Mouse (Mus musculus): ENCODE results near the gene Srgap1.

GRCm38 (mm10) chr10:122096462-122096979 lies 49.4 kb upstream of the Srgap1 start:
- TF ChIP-seq CTCF (IDR thresholded peaks at IDR 0.05; ENCODE audit: borderline replicate concordance, insufficient read depth, low read length) = no peak
- peak; percentile 32; the same call in 1 of the 2 replicates for TF ChIP-seq POLR2A (IDR thresholded peaks at IDR 0.05; ENCODE audit: low read depth, low read length)
